Mouse (Mus musculus) lung, postnatal 0 days (tissue): ENCODE data around the gene Cfap100. TPM values are rescaled to one million over a fixed set of nuclear protein-coding genes. Genes with fewer than 3 reads are reported as not detected.

Source experiments
- ATAC-seq: fragments of 200-750 bp; cut with Nextera tagmentation; 2 replicates; pipeline ENCODE4 v1.8.0; 2017; ENCODE audit warnings: moderate library complexity
- DNase-seq: peaks from one replicate; pipeline ENCODE4 v3.0.0-alpha.2; 2016; ENCODE audit warnings: low spot score
- H3K27ac ChIP-seq: fragments of 300-500 bp; sonication (generic); 2 replicates; pipeline ENCODE4 v1.5.1; 2014; ENCODE audit warnings: antibody characterized with exemption, mild to moderate bottlenecking, low read length, mixed read lengths
- H3K27me3 ChIP-seq: fragments of 300-500 bp; sonication (generic); replicated peaks from 2 replicates; pipeline ENCODE4 v1.6.1; 2014; ENCODE audit warnings: low read length, mixed read lengths; ENCODE audit not compliant: insufficient read depth
- H3K36me3 ChIP-seq: fragments of 300-500 bp; sonication (generic); 2 replicates; pipeline ENCODE4 v1.6.1; 2014; ENCODE audit warnings: low read length, mixed read lengths; ENCODE audit not compliant: insufficient read depth
- H3K4me1 ChIP-seq: fragments of 300-500 bp; sonication (generic); 2 replicates; pipeline ENCODE4 v1.6.1; 2014; ENCODE audit warnings: antibody characterized with exemption, low read depth, low read length, mixed read lengths; ENCODE audit not compliant: insufficient read depth
- H3K4me2 ChIP-seq: fragments of 300-500 bp; sonication (generic); replicated peaks from 2 replicates; pipeline ENCODE4 v1.6.1; 2014; ENCODE audit warnings: low read depth, mild to moderate bottlenecking, low read length, moderate library complexity, mixed read lengths
- H3K4me3 ChIP-seq: fragments of 300-500 bp; sonication (generic); 2 replicates; pipeline ENCODE4 v1.5.1; 2014; ENCODE audit warnings: low read depth, low read length
- H3K9ac ChIP-seq: fragments of 300-500 bp; sonication (generic); replicated peaks from 2 replicates; pipeline ENCODE4 v1.6.1; 2014; ENCODE audit warnings: low read depth, mild to moderate bottlenecking
- H3K9me3 ChIP-seq: fragments of 300-500 bp; sonication (generic); 2 replicates; pipeline ENCODE4 v1.6.1; 2016; ENCODE audit warnings: low read length, mixed read lengths
- CTCF ChIP-seq: IDR thresholded peaks from 2 replicates; pipeline ENCODE4 v1.5.1; 2016; ENCODE audit warnings: antibody characterized with exemption, mild to moderate bottlenecking
- EP300 ChIP-seq: IDR thresholded peaks from 2 replicates; pipeline ENCODE4 v1.6.1; 2016; ENCODE audit warnings: antibody characterized with exemption, mild to moderate bottlenecking, control low read depth
- WGBS: fragments of 180-500 bp; shearing (Covaris S2); extraction: QIAGEN DNeasy Blood & Tissue Kit; methylation state at CpG from one replicate; pipeline ENCODE4 v1.1.7; 2014; 5-methylcytosine and 5-hydroxymethylcytosine counted together
- polyA plus RNA-seq: library from polyadenylated mRNA; unstranded; fragments of >200 nt; fragmentation: Nextera tagmentation; extraction: Ambion mirVana; gene quantifications from 2 replicates; pipeline ENCODE4 v1.2.1, GENCODE M21; 2015

Gene Cfap100
- polyA plus RNA-seq, 1 experiment from 2014 or later = 5.2 TPM

GRCm38 (mm10) chr6:90368976-90369724 is 59.4 kb downstream of the Cfap100 start, which contains the start of gene Zxdc:
TSS of gene Zxdc (plus strand) at chr6:90369492.
- ATAC-seq = peak; percentile 98
- Histone ChIP-seq H3K4me3 (peak within 1 kb of the TSS; percentile 91), H3K9ac (peak within 1 kb of the TSS; percentile 70), H3K27me3 (no peaks in the 10 kb centered on the region), H3K4me1 (peaks cover 19% of the 10 kb centered on the region), H3K4me2 (peak within 1 kb of the TSS; percentile 98), H3K36me3 (peaks cover 6% of the 10 kb centered on the region; the same call in 1 of the 2 replicates), H3K27ac (peak within 1 kb of the TSS; percentile 85), H3K9me3 (no peaks in the 10 kb centered on the region)
- WGBS = 7% methylated on average over 41 of the region's 41 CpGs
- peak; percentile 97 for DNase-seq
- TF ChIP-seq CTCF (peak; percentile 17; the same call in 1 of the 2 replicates), EP300 (no peak)

- no peaks in the 10 kb centered on the region for H3K27me3 ChIP-seq
- TF ChIP-seq EP300 (no peak), CTCF (no peak)
- DNase-seq (no peak), ATAC-seq (no peak)
- no peak overlapping the region for H3K4me2 ChIP-seq
- no peak overlapping the region for H3K9ac ChIP-seq
- H3K27ac ChIP-seq = no peak overlapping the region
- no peaks in the 10 kb centered on the region for H3K9me3 ChIP-seq
- no peak overlapping the region for H3K4me3 ChIP-seq
- WGBS = 84% methylated on average over 5 of the region's 5 CpGs
- H3K36me3 ChIP-seq = no peaks in the 10 kb centered on the region
- peaks cover 6% of the 10 kb centered on the region; the same call in 1 of the 2 replicates for H3K4me1 ChIP-seq
These were observed 65.3 kb downstream of the Cfap100 start for GRCm38 (mm10) chr6:90363301-90363700.

- Histone ChIP-seq H3K9me3 (no peaks in the 10 kb centered on the region), H3K4me2 (no peak overlapping the region), H3K9ac (no peak overlapping the region), H3K4me1 (peaks cover 6% of the 10 kb centered on the region; the same call in 1 of the 2 replicates), H3K27ac (no peak overlapping the region), H3K4me3 (no peak overlapping the region), H3K27me3 (no peaks in the 10 kb centered on the region), H3K36me3 (no peaks in the 10 kb centered on the region)
- TF ChIP-seq CTCF (no peak), EP300 (no peak)
- no peak for ATAC-seq
- WGBS = 77% methylated on average over 6 of the region's 6 CpGs
- no peak for DNase-seq
These were observed 67.5 kb downstream of the Cfap100 start for GRCm38 (mm10) chr6:90360922-90361614.

GRCm38 (mm10) chr6:90360024-90360781 is 68.4 kb downstream of the Cfap100 start:
- TF ChIP-seq EP300 (no peak), CTCF (no peak)
- H3K4me2 ChIP-seq = no peak overlapping the region
- DNase-seq (peak; percentile 85), ATAC-seq (peak; percentile 86)
- H3K9ac ChIP-seq = no peak overlapping the region
- no peak overlapping the region for H3K4me3 ChIP-seq
- H3K36me3 ChIP-seq = no peaks in the 10 kb centered on the region
- peaks cover 6% of the 10 kb centered on the region; the same call in 1 of the 2 replicates for H3K4me1 ChIP-seq
- H3K27me3 ChIP-seq = no peaks in the 10 kb centered on the region
- H3K9me3 ChIP-seq = no peaks in the 10 kb centered on the region
- 33% methylated on average over 7 of the region's 7 CpGs for WGBS
- H3K27ac ChIP-seq = peak overlapping the region; percentile 47; the same call in 1 of the 2 replicates

- no peaks in the 10 kb centered on the region for H3K27me3 ChIP-seq
- H3K36me3 ChIP-seq = no peaks in the 10 kb centered on the region
- TF ChIP-seq EP300 = no peak
- no peak for TF ChIP-seq CTCF
- 66% methylated on average over 2 of the region's 2 CpGs for WGBS
- no peak overlapping the region for H3K9ac ChIP-seq
- H3K9me3 ChIP-seq = no peaks in the 10 kb centered on the region
- no peak for DNase-seq
- no peak overlapping the region for H3K4me2 ChIP-seq
- H3K4me3 ChIP-seq = no peak overlapping the region
- no peak overlapping the region for H3K27ac ChIP-seq
- ATAC-seq = no peak
- peaks cover 6% of the 10 kb centered on the region; the same call in 1 of the 2 replicates for H3K4me1 ChIP-seq
These were observed 69.2 kb downstream of the Cfap100 start for GRCm38 (mm10) chr6:90359445-90359844.

- Histone ChIP-seq H3K4me1 (peaks cover 6% of the 10 kb centered on the region; the same call in 1 of the 2 replicates), H3K4me2 (no peak overlapping the region), H3K27ac (no peak overlapping the region), H3K9ac (no peak overlapping the region), H3K9me3 (no peaks in the 10 kb centered on the region), H3K27me3 (no peaks in the 10 kb centered on the region), H3K4me3 (no peak overlapping the region), H3K36me3 (no peaks in the 10 kb centered on the region)
- ATAC-seq (no peak), DNase-seq (no peak)
- TF ChIP-seq EP300 = no peak
- 47% methylated on average over 5 of the region's 5 CpGs for WGBS
These were observed 70.5 kb downstream of the Cfap100 start for GRCm38 (mm10) chr6:90358142-90358541.

Other genes starting within 250 kb of the Cfap100 start
- not detected in 2 replicates for gene V1ra8, start 226.0 kb downstream of the Cfap100 start, polyA plus RNA-seq
- not detected in 2 replicates for gene Vmn1r53, start 204.4 kb downstream of the Cfap100 start, polyA plus RNA-seq
- not detected in 2 replicates for gene Vmn1r54, start 182.5 kb downstream of the Cfap100 start, polyA plus RNA-seq
- gene BC048671, start 127.6 kb downstream of the Cfap100 start, polyA plus RNA-seq = not detected in 2 replicates
- 0.08 and 0.10 TPM in 2 replicates for gene Chst13, start 103.6 kb downstream of the Cfap100 start, polyA plus RNA-seq
- gene Uroc1, start 95.5 kb downstream of the Cfap100 start, polyA plus RNA-seq = not detected in 2 replicates
- 6.5 and 6.9 TPM in 2 replicates for gene Zxdc, start 59.3 kb downstream of the Cfap100 start, polyA plus RNA-seq
- 20.0 and 41.4 TPM in 2 replicates for gene Klf15, start 33.8 kb upstream of the Cfap100 start, polyA plus RNA-seq
- 4.8 and 5.7 TPM in 2 replicates for gene Aldh1l1, start 57.6 kb upstream of the Cfap100 start, polyA plus RNA-seq
- gene Slc41a3, start 175.9 kb upstream of the Cfap100 start, polyA plus RNA-seq = 9.7 and 10.8 TPM in 2 replicates